Mouse (Mus musculus): ENCODE results near the gene Hnrnpll. TPM values are rescaled to one million over a fixed set of nuclear protein-coding genes. Genes with fewer than 3 reads are reported as not detected.
A peak's percentile ranks its signal among the peaks of the same experiment; 100 is the strongest.

Hnrnpll gene
- total RNA-seq (2021), result 10 to 100 TPM; 22.9 to 27.7 TPM
- long read RNA-seq, experiment 1, transcript Hnrnpll-201 (13 exons, 3,116 nt), result minor isoform, 15 of 52 reads
- long read RNA-seq, experiment 1, transcript Hnrnpll-205 (13 exons, 3,009 nt), result major isoform, 29 of 52 reads
- long read RNA-seq, experiment 1, partial matches to known transcripts, result 3 of 52 reads
- long read RNA-seq, experiment 1, other reads (novel, unspliced or antisense), result 3 of 52 reads
- long read RNA-seq, experiment 2, full-length matches to known transcripts, result 44 of 45 reads
- long read RNA-seq, experiment 2, partial matches to known transcripts, result 1 of 45 reads
- long read RNA-seq, experiment 2, other reads (novel, unspliced or antisense), result 0 of 45 reads

- peak; percentile 95 for DNase-seq
Measured at GRCm38 (mm10) chr17:80061783-80062619, at the start of gene Hnrnpll. Gene Hnrnpll (minus strand): TSS chr17:80062334.

DNA sequence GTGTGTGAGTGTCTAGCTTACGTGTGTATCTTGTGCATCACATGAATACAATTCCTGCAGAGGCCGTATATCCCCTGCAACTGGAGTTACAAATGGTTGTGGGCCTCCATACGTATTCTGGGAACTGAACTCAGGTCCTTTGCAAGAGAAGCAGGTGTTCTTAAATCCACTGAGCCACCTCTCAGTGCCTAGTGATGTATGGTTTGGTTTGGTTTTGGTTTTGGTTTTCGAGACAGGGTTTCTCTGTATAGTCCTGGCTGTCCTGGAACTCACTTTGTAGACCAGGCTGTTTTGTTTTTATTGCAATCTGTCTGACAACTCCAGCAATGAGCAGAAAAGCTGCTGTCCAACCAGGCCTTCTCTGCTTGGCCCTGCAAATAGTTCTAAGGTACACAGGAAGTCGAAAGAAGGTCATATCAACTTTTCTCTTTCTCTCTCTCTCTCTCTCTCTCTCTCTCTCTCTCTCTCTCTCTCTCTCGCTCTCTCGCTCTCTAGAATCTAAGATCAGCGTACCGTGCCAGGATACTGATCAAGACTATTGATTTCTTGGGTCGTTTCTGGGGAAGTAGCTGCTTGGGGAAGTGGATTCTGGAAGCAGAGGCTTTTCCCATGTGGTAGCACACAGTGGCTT is 43.3 kb upstream of the Hnrnpll start:
- DNase-seq, result no peak

GRCm38 (mm10) chr17:80099823-80100222 is 37.7 kb upstream of the Hnrnpll start:
- DNase-seq, result no peak

GRCm38 (mm10) chr17:80097221-80097620 is 35.1 kb upstream of the Hnrnpll start:
- no peak for DNase-seq

DNA sequence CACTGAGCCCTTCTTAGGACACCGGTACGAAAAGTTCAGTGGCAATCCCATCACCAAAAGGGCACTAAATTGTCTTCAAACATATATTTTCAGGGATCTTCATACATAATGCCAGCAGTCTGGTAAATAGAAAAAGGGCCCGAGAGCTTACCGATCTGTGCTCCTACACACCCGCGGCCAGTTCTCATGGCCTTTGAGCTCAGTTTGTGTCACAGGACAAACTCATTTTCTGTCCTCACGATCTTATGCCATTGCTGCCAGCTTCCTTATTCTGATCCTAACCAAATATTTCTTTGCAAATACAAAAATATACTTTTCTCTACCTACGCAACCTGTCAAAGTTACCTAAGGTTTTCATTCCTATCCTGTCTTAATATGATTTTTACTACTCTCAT is 34.6 kb upstream of the Hnrnpll start:
- DNase-seq, result no peak

GRCm38 (mm10) chr17:80096043-80096719 is 34.0 kb upstream of the Hnrnpll start:
- peak; percentile 10 for DNase-seq

GRCm38 (mm10) chr17:80095254-80095899 is 33.2 kb upstream of the Hnrnpll start:
- DNase-seq, result no peak

- DNase-seq, result no peak
Measured at GRCm38 (mm10) chr17:80091879-80092549, 29.9 kb upstream of the Hnrnpll start.

- DNase-seq, result no peak
Measured at GRCm38 (mm10) chr17:80090551-80090950, 28.4 kb upstream of the Hnrnpll start.

DNA sequence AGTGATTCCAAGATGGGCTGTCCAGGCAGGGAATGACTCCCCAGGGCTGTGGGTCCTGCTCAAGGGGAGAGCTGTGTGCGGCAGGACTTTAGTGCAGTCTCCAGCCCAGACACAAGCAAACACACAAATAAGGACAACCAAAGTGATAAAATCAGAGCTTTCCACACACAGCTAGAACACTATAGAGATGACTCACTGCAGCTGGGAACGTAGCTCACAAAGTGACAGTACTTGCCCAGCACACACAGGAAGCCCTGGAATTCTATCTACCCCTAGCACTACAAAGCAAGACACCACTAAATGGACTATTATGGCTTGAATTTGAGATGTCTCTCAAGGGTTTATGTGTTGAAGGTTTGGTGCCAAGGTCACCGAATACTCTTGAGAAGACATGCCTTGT is 26.0 kb upstream of the Hnrnpll start:
- DNase-seq, result no peak

DNA sequence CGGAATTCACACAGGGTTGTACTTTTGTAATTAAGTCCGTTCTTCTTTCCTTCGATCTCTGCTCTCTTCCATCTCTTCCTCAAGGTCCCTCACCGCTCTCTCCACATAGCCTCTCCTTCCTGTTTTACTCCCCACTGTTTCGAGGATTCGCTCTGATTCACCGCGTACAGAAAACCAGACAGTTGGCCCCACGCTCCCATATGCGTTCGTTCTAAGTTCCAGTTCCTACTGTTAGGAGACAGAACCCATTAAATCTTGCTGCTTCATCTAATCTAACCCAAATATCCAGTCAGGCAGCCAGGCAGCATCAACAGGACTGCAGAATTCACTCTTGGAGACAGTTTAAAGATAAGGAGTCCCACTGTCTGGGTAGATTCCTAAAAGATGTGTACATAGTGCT is 24.5 kb upstream of the Hnrnpll start:
- DNase-seq, result no peak

DNA sequence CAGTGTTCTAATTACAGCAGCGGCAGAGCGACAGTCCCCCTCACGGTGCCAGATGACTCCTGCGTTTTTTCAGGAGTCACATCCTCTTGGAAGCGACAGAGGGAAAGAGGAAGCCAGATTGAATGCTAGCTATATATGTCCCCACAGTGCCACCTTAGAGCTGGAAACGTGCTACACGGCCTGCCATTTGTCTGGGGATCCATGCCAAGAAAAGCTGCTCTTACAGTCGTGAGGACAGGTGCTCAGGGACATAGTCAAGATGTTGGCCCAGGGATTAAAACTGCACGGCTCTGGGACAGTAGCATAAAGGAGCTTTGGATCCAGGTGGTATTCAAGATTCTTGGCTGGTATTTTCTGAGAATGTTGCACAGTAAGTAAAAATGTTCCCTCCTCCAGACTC is 22.3 kb upstream of the Hnrnpll start:
- DNase-seq, result no peak

DNA sequence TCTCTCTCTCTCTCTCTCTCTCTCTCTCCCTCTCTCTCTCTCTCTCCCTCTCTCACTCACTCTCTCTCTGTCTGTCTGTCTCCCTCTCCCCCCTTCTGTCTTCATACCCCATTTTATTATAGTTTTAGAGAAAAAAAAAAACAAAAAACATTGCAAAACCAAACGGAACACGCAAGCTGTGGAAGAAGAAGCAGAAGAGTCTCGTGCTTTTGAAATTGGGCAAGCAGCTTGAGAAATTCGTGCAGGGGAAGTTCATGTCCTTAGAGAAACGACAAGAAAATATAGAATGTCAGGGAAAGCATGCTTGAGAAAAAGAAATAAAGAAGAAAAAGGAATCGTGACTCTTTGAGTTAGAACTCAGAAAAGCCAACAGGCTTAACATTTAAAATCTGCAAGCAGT is 21.1 kb upstream of the Hnrnpll start:
- no peak for DNase-seq

DNA sequence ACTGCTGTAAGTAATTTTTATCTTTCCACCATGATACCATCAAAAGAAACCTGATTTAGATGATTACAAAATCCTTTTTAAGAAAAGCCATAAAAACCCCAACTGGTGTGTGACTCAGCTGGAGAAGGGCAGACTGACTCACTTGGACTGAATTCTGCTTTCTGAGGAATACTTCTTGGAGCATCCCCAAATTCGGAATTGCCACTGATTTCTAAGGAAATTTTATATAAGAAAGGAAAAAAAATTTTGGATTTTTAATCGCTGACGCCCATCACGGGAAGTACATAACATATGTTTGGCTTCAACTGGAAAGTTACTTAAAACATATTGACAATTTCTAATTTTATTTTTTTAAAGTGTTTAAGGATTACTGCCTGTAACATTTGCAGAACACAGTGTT is 16.6 kb upstream of the Hnrnpll start:
- DNase-seq, result no peak

DNA sequence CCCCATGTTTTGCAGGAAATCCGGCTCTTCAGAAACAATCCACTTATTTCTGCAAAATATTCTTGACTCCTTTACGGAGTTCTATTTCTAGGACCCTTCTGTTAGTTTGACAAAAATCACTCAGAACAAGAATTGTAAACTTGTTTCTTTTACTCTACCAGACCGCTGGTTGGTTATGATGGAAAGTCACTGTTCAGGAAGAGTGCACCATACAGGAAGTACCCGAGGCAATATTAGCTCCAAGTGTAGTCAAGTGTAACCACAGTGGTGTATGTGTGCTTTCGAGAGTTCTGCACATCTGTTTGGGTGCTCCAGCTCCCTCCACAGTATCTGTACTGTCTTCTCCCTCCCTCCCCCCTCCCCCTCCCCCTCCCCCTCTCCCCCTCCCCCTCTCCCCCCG is 5.1 kb upstream of the Hnrnpll start:
- DNase-seq, result no peak

- DNase-seq, result no peak
Measured at GRCm38 (mm10) chr17:80063840-80064495, 1.8 kb upstream of the Hnrnpll start.

GRCm38 (mm10) chr17:80063386-80063785 is 1.3 kb upstream of the Hnrnpll start:
- DNase-seq, result no peak

- no peak for DNase-seq
Measured at GRCm38 (mm10) chr17:80062620-80063010, 481 bp upstream of the Hnrnpll start.

DNA sequence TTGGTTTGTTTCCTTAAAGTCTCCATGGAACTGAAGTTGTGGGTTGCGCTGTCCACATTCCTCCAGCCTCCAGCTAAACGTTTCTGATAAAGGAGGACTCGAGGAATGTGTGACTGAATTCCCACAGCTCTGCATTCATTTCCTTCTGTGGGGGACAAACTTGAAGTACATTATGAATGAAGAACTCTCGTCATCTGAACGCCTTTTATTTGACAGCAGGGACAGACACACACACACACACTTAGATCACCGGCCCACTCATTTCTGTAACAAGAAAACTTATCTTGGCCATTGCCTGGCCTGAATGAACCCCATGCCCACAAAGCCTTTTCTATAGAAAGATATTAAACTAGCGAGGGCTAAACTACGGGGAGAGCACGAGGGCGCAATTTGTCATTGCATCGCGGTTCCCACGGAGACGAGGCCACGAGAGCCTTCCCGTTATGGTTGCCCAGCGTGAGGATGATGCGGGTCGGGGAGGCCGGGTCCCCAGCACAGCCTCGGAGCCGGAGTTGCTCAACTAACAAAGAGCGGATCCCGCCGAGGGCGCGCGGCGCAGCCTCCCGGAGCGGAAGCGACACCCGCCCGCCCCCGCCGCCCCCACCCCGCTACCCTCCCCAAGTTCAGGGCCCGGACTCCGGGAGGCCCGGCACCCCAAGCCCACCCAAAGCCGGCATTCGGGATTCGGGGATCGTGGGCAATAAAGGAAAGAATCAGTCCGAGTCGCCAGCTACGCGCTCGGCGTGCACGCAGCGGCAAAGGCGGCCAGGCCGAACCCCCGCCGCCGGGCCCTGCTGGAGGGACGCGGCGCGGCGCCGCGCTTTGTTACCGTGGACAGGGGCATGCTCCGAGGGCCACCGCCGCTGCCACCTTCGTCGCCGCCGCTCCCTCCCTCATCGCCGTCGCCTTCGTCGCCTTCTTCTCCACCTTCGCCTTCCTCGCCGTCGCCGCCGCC is 1.0 kb downstream of the Hnrnpll start:
- DNase-seq, result peak; percentile 58

- DNase-seq, result no peak
Measured at GRCm38 (mm10) chr17:80060151-80060550, 2.0 kb downstream of the Hnrnpll start.

All from gastrocnemius, postnatal 10 days (tissue).